Mouse (Mus musculus): ENCODE measurements at regions not wholly inside any gene's neighbourhood (a gene's known extent, or its start where the extent isn't known, plus 50 kb on each side); places are given as distances from the start of the nearest gene placed in this dataset.

- DNase-seq (ENCODE audit: low spot score), result no peak
- H3K4me3 ChIP-seq (ENCODE audit: low read depth, low read length), result no peak overlapping the region
- H3K27me3 ChIP-seq (ENCODE audit: control insufficient read depth, insufficient read depth, low read length), result no peaks in the 10 kb centered on the region
- H3K27ac ChIP-seq (ENCODE audit: low read depth), result no peak overlapping the region
- H3K9me3 ChIP-seq (replicated peaks; ENCODE audit: control insufficient read depth, low read length), result no peaks in the 10 kb centered on the region
- H3K9ac ChIP-seq (replicated peaks; ENCODE audit: low read depth, low read length), result no peak overlapping the region
- H3K4me1 ChIP-seq (ENCODE audit: control insufficient read depth, insufficient read depth), result no peaks in the 10 kb centered on the region
- no peaks in the 10 kb centered on the region for H3K36me3 ChIP-seq (replicated peaks; ENCODE audit: control insufficient read depth, insufficient read depth, low read length)
- WGBS, result 70% methylated on average over 6 of the region's 6 CpGs
- H3K4me2 ChIP-seq (ENCODE audit: low read depth, low read length), result no peak overlapping the region
- no peak for ATAC-seq (ENCODE audit: insufficient read depth, low read depth)
- no peak for TF ChIP-seq CTCF (IDR thresholded peaks at IDR 0.05; ENCODE audit: low read depth)
- TF ChIP-seq EP300 (IDR thresholded peaks at IDR 0.05; ENCODE audit: low read depth), result no peak
These were observed 73.6 kb upstream of the Gm11042 start for GRCm38 (mm10) chr12:74389811-74390210.
